Mouse (Mus musculus): ENCODE data around the gene Kifc3. TPM values are rescaled to one million over a fixed set of nuclear protein-coding genes. Genes with fewer than 3 reads are reported as not detected.

Gene Kifc3
- polyA plus RNA-seq, 1 experiment from 2014 or later, result 19.1 TPM

- H3K4me1 ChIP-seq, result no peaks in the 10 kb centered on the region
- no peak overlapping the region for H3K4me3 ChIP-seq
- 69% methylated on average over 6 of the region's 6 CpGs for WGBS
- no peaks in the 10 kb centered on the region for H3K27me3 ChIP-seq
- H3K4me2 ChIP-seq, result no peak overlapping the region
- no peak for ATAC-seq (ENCODE audit: insufficient number of reproducible peaks, low FRiP score, low TSS enrichment, low read depth)
- H3K9ac ChIP-seq, result no peak overlapping the region
- H3K9me3 ChIP-seq, result no peaks in the 10 kb centered on the region
- no peak overlapping the region for H3K27ac ChIP-seq
- no peaks in the 10 kb centered on the region for H3K36me3 ChIP-seq
Measured at GRCm38 (mm10) chr8:95058661-95059060, 144.0 kb downstream of the Kifc3 start.

- no peak overlapping the region for H3K4me3 ChIP-seq
- no peaks in the 10 kb centered on the region for H3K27me3 ChIP-seq
- H3K36me3 ChIP-seq, result no peaks in the 10 kb centered on the region
- H3K4me1 ChIP-seq, result no peaks in the 10 kb centered on the region
- no peak overlapping the region for H3K9ac ChIP-seq
- WGBS, result 79% methylated on average over 5 of the region's 5 CpGs
- no peak overlapping the region for H3K27ac ChIP-seq
- H3K9me3 ChIP-seq, result no peaks in the 10 kb centered on the region
- H3K4me2 ChIP-seq, result no peak overlapping the region
- ATAC-seq (ENCODE audit: insufficient number of reproducible peaks, low FRiP score, low TSS enrichment, low read depth), result no peak
Measured at GRCm38 (mm10) chr8:95056414-95056813, 146.2 kb downstream of the Kifc3 start.

- H3K9ac ChIP-seq, result no peak within 1 kb of the TSS
- H3K4me1 ChIP-seq, result no peaks in the 10 kb centered on the region
- no peaks in the 10 kb centered on the region for H3K9me3 ChIP-seq
- 31% methylated on average over 2 of the region's 2 CpGs for WGBS
- H3K4me2 ChIP-seq, result no peak within 1 kb of the TSS
- H3K4me3 ChIP-seq, result no peak within 1 kb of the TSS
- ATAC-seq (ENCODE audit: insufficient number of reproducible peaks, low FRiP score, low TSS enrichment, low read depth), result no peak
- H3K27ac ChIP-seq, result no peak within 1 kb of the TSS
- H3K36me3 ChIP-seq, result no peaks in the 10 kb centered on the region
- H3K27me3 ChIP-seq, result no peaks in the 10 kb centered on the region
Measured at GRCm38 (mm10) chr8:95054927-95055510, 147.6 kb downstream of the Kifc3 start, which contains the start of gene Drc7. Gene Drc7 (plus strand): TSS chr8:95055103.

GRCm38 (mm10) chr8:95054438-95054837, 148.2 kb downstream of the Kifc3 start:
- 58% methylated on average over 6 of the region's 6 CpGs for WGBS
- Histone ChIP-seq H3K4me1 (no peaks in the 10 kb centered on the region), H3K9ac (no peak overlapping the region), H3K4me2 (no peak overlapping the region), H3K4me3 (no peak overlapping the region), H3K27ac (no peak overlapping the region), H3K27me3 (no peaks in the 10 kb centered on the region), H3K9me3 (no peaks in the 10 kb centered on the region), H3K36me3 (no peaks in the 10 kb centered on the region)
- ATAC-seq (ENCODE audit: insufficient number of reproducible peaks, low FRiP score, low TSS enrichment, low read depth), result no peak

Other genes starting within 250 kb of the Kifc3 start
- gene Adgrg1, start 228.1 kb downstream of the Kifc3 start, polyA plus RNA-seq (2015; fragmentation: Nextera tagmentation; extraction: Ambion mirVana), result 23.2 and 25.0 TPM in 2 replicates
- gene Adgrg3, start 185.1 kb downstream of the Kifc3 start, polyA plus RNA-seq (2015; fragmentation: Nextera tagmentation; extraction: Ambion mirVana), result 3.6 and 3.7 TPM in 2 replicates
- gene Drc7, start 147.7 kb downstream of the Kifc3 start, polyA plus RNA-seq (2015; fragmentation: Nextera tagmentation; extraction: Ambion mirVana), result 0.09 TPM in 1 of 2 replicates, not detected in the other
- 21.1 and 24.7 TPM in 2 replicates for gene Katnb1, start 121.6 kb downstream of the Kifc3 start, polyA plus RNA-seq (2015; fragmentation: Nextera tagmentation; extraction: Ambion mirVana)
- gene Cngb1, start 103.8 kb upstream of the Kifc3 start, polyA plus RNA-seq (2015; fragmentation: Nextera tagmentation; extraction: Ambion mirVana), result 0.47 and 0.87 TPM in 2 replicates
- 0.74 TPM in 1 of 2 replicates, not detected in the other for gene Tepp, start 107.8 kb upstream of the Kifc3 start, polyA plus RNA-seq (2015; fragmentation: Nextera tagmentation; extraction: Ambion mirVana)
- gene Zfp319, start 129.1 kb upstream of the Kifc3 start, polyA plus RNA-seq (2015; fragmentation: Nextera tagmentation; extraction: Ambion mirVana), result 8.7 and 9.0 TPM in 2 replicates
- 41.0 and 44.5 TPM in 2 replicates for gene Usb1, start 129.5 kb upstream of the Kifc3 start, polyA plus RNA-seq (2015; fragmentation: Nextera tagmentation; extraction: Ambion mirVana)
- gene Mmp15, start 149.5 kb upstream of the Kifc3 start, polyA plus RNA-seq (2015; fragmentation: Nextera tagmentation; extraction: Ambion mirVana), result 7.8 and 8.1 TPM in 2 replicates
- gene Cfap20, start 232.1 kb upstream of the Kifc3 start, polyA plus RNA-seq (2015; fragmentation: Nextera tagmentation; extraction: Ambion mirVana), result 122 and 128 TPM in 2 replicates

Data from limb, embryonic 15.5 days (tissue).